Mouse (Mus musculus) MEL (cell line): ENCODE results near the gene Gm17018. TPM values are rescaled to one million over a fixed set of nuclear protein-coding genes. Genes with fewer than 3 reads are reported as not detected.
A peak's percentile ranks its signal among the peaks of the same experiment; 100 is the strongest.

Experiments
- DNase-seq: peaks from one replicate; pipeline ENCODE4 v3.0.0; 2011; ENCODE audit warnings: low read depth, low spot score
- H3K27ac ChIP-seq: 2 replicates; pipeline ENCODE4 v1.5.1; 2012; ENCODE audit warnings: low read depth, mild to moderate bottlenecking, control low read depth, low read length, moderate library complexity; ENCODE audit not compliant: control insufficient read depth
- H3K27me3 ChIP-seq, 2 experiments: fragments of 150-350 bp in 1 of 2; sonication (generic) in 1 of 2; 2 replicates each; pipeline ENCODE4 v1.6.1; 2012; ENCODE audit warnings: low read length in 2 of 2, mild to moderate bottlenecking in 2 of 2, improper control_type of control experiment in 1 of 2, moderate library complexity in 1 of 2; ENCODE audit not compliant: insufficient read depth in 2 of 2, control insufficient read depth in 1 of 2
- H3K36me3 ChIP-seq, 2 experiments: 2 replicates each; pipeline ENCODE4 v1.6.1; 2012 to 2014; ENCODE audit warnings: low read length in 2 of 2, improper control_type of control experiment in 1 of 2, inconsistent platforms in 1 of 2, mild to moderate bottlenecking in 1 of 2; ENCODE audit not compliant: insufficient read depth in 2 of 2, control insufficient read depth in 1 of 2
- H3K4me1 ChIP-seq, 2 experiments: fragments of 150-350 bp in 1 of 2; sonication (generic) in 1 of 2; 2 replicates each; pipeline ENCODE4 v1.6.1; 2012; ENCODE audit warnings: low read length in 2 of 2, improper control_type of control experiment in 1 of 2, mild to moderate bottlenecking in 1 of 2; ENCODE audit not compliant: insufficient read depth in 2 of 2, control insufficient read depth in 1 of 2
- H3K4me3 ChIP-seq, 2 experiments: fragments of 150-350 bp in 1 of 2; sonication (generic) in 1 of 2; 2 replicates each; pipeline ENCODE4 v1.5.1; 2012; ENCODE audit warnings: low read depth in 2 of 2, low read length in 2 of 2, mild to moderate bottlenecking in 2 of 2, moderate library complexity in 2 of 2, control low read depth in 1 of 2, improper control_type of control experiment in 1 of 2; ENCODE audit not compliant: control insufficient read depth in 1 of 2, insufficient read depth in 1 of 2
- H3K79me2 ChIP-seq: 2 replicates; pipeline ENCODE4 v1.6.1; 2012; ENCODE audit warnings: mild to moderate bottlenecking, low read length, moderate library complexity; ENCODE audit not compliant: control insufficient read depth, poor library complexity, insufficient read depth
- H3K9ac ChIP-seq: 2 replicates; pipeline ENCODE4 v1.6.1; 2012; ENCODE audit warnings: low read depth, mild to moderate bottlenecking, control low read depth, low read length, moderate library complexity; ENCODE audit not compliant: control insufficient read depth, poor library complexity, severe bottlenecking
- H3K9me3 ChIP-seq: fragments of 150-350 bp; sonication (generic); replicated peaks from 2 replicates; pipeline ENCODE4 v1.6.1; 2012; ENCODE audit warnings: mild to moderate bottlenecking, low read length, improper control_type of control experiment, moderate library complexity; ENCODE audit not compliant: insufficient read depth
- BHLHE40 ChIP-seq: IDR thresholded peaks from 2 replicates; pipeline ENCODE4 v1.6.1; 2012; ENCODE audit warnings: low read depth, mild to moderate bottlenecking, inconsistent platforms, low read length, improper control_type of control experiment, borderline replicate concordance
- CTCF ChIP-seq, 3 experiments: IDR thresholded peaks in 2 of 3; conservative IDR thresholded peaks in 1 of 3; 2 replicates each; pipeline ENCODE4 v1.5.1; 2011 to 2012; ENCODE audit warnings: low read length in 3 of 3, low read depth in 2 of 3, mild to moderate bottlenecking in 2 of 3, improper control_type of control experiment in 1 of 3, inconsistent platforms in 1 of 3, mixed read lengths in 1 of 3, moderate library complexity in 1 of 3; ENCODE audit not compliant: control insufficient read depth in 1 of 3, insufficient read depth in 1 of 3, poor library complexity in 1 of 3, severe bottlenecking in 1 of 3
- MAX ChIP-seq: IDR thresholded peaks from 2 replicates; pipeline ENCODE4 v1.6.1; 2011; ENCODE audit warnings: low read length, improper control_type of control experiment
- MXI1 ChIP-seq: IDR thresholded peaks from 2 replicates; pipeline ENCODE4 v1.6.1; 2011; ENCODE audit warnings: mild to moderate bottlenecking, low read depth, low read length, improper control_type of control experiment
- MYB ChIP-seq: IDR thresholded peaks from 2 replicates; pipeline ENCODE4 v1.6.1; 2011; ENCODE audit warnings: mild to moderate bottlenecking, low read depth, low read length, improper control_type of control experiment
- NELFE ChIP-seq: IDR thresholded peaks from 2 replicates; pipeline ENCODE4 v1.6.1; 2011; ENCODE audit warnings: low read depth, low read length, improper control_type of control experiment
- POLR2A ChIP-seq, 2 experiments: IDR thresholded peaks; 2 replicates each; pipeline ENCODE4 v1.6.1; 2011 to 2012; ENCODE audit warnings: low read length in 2 of 2, mild to moderate bottlenecking in 2 of 2, control low read depth in 1 of 2, improper control_type of control experiment in 1 of 2, low read depth in 1 of 2, moderate library complexity in 1 of 2; ENCODE audit not compliant: control insufficient read depth in 1 of 2, insufficient read depth in 1 of 2, poor library complexity in 1 of 2
- POLR2AphosphoS2 ChIP-seq: IDR thresholded peaks from 2 replicates; pipeline ENCODE4 v1.6.1; 2011; ENCODE audit warnings: low read length, improper control_type of control experiment
- POLR2AphosphoS5 ChIP-seq: IDR thresholded peaks from 2 replicates; pipeline ENCODE4 v1.6.1; 2012; ENCODE audit warnings: low read depth, borderline replicate concordance, mild to moderate bottlenecking, inconsistent platforms, low read length, moderate library complexity, mixed read lengths
- RAD21 ChIP-seq: IDR thresholded peaks from 2 replicates; pipeline ENCODE4 v1.6.1; 2011; ENCODE audit warnings: mild to moderate bottlenecking, low read depth, low read length, improper control_type of control experiment
- RCOR1 ChIP-seq: IDR thresholded peaks from 2 replicates; pipeline ENCODE4 v1.6.1; 2012; ENCODE audit warnings: low read depth, mild to moderate bottlenecking, inconsistent platforms, low read length, improper control_type of control experiment
- SMC3 ChIP-seq: IDR thresholded peaks from 2 replicates; pipeline ENCODE4 v1.6.1; 2011; ENCODE audit warnings: low read depth, low read length, improper control_type of control experiment
- TAL1 ChIP-seq: IDR thresholded peaks from 2 replicates; pipeline ENCODE4 v1.6.1; 2012; ENCODE audit warnings: mild to moderate bottlenecking, inconsistent platforms, low read length, moderate library complexity, mixed read lengths
- TBP ChIP-seq: IDR thresholded peaks from 2 replicates; pipeline ENCODE4 v1.8.0; 2011; ENCODE audit warnings: low read depth, low read length, improper control_type of control experiment
- ZC3H11A ChIP-seq: IDR thresholded peaks from 2 replicates; pipeline ENCODE4 v1.6.1; 2012; ENCODE audit warnings: low read depth, mild to moderate bottlenecking, inconsistent platforms, low read length, improper control_type of control experiment
- ZKSCAN1 ChIP-seq: IDR thresholded peaks from 2 replicates; pipeline ENCODE4 v1.6.1; 2012; ENCODE audit warnings: low read depth, mild to moderate bottlenecking, inconsistent platforms, low read length, improper control_type of control experiment, moderate library complexity
- ZMIZ1 ChIP-seq: IDR thresholded peaks from 2 replicates; pipeline ENCODE4 v1.6.1; 2012; ENCODE audit warnings: low read depth, mild to moderate bottlenecking, inconsistent platforms, low read length, improper control_type of control experiment, moderate library complexity
- ZNF384 ChIP-seq: IDR thresholded peaks from 2 replicates; pipeline ENCODE4 v1.6.1; 2012; ENCODE audit warnings: low read depth, mild to moderate bottlenecking, inconsistent platforms, low read length, improper control_type of control experiment
- polyA plus RNA-seq, 2 experiments: library from polyadenylated mRNA; stranded (reverse) in 1 of 2; unstranded in 1 of 2; fragments of >175 nt in 1 of 2; fragments of >200 nt in 1 of 2; gene quantifications; 2 replicates each; pipeline versions ENCODE4 v1.2.1 to v1.2.4; 2012; ENCODE audit warnings: low replicate concordance in 2 of 2, low read depth in 1 of 2; ENCODE audit not compliant: insufficient read length in 2 of 2, insufficient read depth in 1 of 2, missing spikeins in 1 of 2
- total RNA-seq: library from RNA; depleted of rRNA; stranded (reverse); fragments of 300-350 nt; gene quantifications from 2 replicates; pipeline ENCODE4 v1.2.3, GENCODE M21; 2012

Gene Gm17018
- total and polyA plus RNA-seq, 3 experiments = 34.9 to 62.6 TPM; not detected in 1

DNA sequence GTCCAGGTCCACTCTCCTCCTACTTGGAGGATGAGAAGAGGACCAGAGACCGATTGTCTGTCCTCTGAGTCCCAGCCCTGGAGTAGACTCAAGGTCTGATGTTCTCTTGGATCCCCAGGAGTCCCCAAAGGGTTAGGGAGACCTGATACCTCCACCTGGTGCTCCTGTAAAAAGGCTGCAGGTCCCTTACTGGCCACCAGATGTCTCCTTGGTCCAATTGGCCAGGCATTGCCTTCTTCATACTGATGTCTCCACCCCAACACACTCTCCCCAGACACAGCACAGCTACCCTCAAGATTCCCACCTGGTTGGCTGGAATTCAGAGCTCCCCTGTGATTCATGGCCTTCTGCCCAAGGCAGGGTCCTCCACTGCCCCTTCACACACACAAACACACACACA lies 22.9 kb upstream of the Gm17018 start:
- peaks cover 5 to 28% of the 10 kb centered on the region in 2 experiments for H3K4me1 ChIP-seq
- H3K4me3 ChIP-seq = no peak overlapping the region
- no peaks in the 10 kb centered on the region for H3K27me3 ChIP-seq
- TF ChIP-seq ZMIZ1 (no peak), POLR2AphosphoS2 (no peak), ZKSCAN1 (no peak), RAD21 (peak; percentile 68), SMC3 (peak; percentile 89), ZC3H11A (peak; percentile 65), CTCF (IDR thresholded peaks at IDR 0.05 in 2 of 3, conservative IDR thresholded peaks at IDR 0.05 in 1 of 3; ENCODE audit: control insufficient read depth in 1 of 3, insufficient read depth in 1 of 3, low read depth in 2 of 3, low read length in 3 of 3, poor library complexity in 1 of 3, severe bottlenecking in 1 of 3) (peak; percentile 85 to 93 (median 85)), MYB (no peak), TAL1 (no peak), BHLHE40 (no peak), TBP (no peak), POLR2A (IDR thresholded peaks at IDR 0.05; ENCODE audit: control insufficient read depth in 1 of 2, insufficient read depth in 1 of 2, low read depth in 1 of 2, low read length in 2 of 2, poor library complexity in 1 of 2) (no peak), ZNF384 (0 out of 2 replicates have a peak, but pooled peaks have one; percentile 14)
- no peak overlapping the region for H3K9ac ChIP-seq
- H3K27ac ChIP-seq = 0 out of 2 replicates have a peak overlapping the region, but pooled peaks have one; percentile 13
- H3K79me2 ChIP-seq = no peaks in the 10 kb centered on the region; the same call in 1 of the 2 replicates
- peak; percentile 84 for DNase-seq
- H3K36me3 ChIP-seq = peaks cover 0 to 10% of the 10 kb centered on the region in 2 experiments; a peak in 2 of 4 replicates
- H3K9me3 ChIP-seq = no peaks in the 10 kb centered on the region

DNA sequence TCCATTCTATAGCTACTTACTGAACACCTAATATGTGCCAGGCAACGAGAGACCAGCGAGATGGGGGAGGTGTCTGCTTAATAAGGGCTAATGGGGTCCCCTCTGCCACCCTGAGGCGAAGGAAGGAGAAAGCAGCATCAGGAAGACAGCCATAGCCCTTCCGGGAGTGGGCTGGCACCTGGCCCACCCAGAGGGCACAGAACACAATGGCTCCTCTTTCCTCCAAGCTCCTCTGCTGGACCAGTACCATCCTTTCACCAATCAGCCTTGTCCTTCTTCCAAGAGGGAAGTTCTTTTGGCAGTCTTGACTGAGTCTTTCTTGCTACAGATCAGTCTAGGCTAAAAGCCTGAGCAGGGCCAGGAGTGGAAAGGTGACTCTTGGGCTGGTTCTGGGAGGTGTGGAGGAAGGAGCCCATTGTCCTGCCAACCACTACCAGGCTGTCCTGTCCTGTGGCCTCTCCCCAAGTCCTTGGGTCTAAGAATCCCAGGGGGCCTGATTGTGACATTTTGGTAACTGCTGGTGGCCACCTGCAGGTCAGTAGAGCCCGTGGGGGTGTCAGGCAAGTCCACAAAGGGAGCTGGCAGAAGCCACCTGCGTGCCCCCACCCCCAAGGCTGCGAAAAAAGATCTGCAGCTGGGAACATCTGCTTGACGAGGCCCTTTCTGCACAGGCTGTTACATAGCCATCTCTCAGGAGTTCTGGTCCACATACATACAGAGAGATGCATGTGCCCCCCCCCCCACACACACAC lies 19.6 kb upstream of the Gm17018 start:
- TF ChIP-seq RCOR1 = 0 out of 2 replicates have a peak, but pooled peaks have one; percentile 6
- TF ChIP-seq ZNF384 = 0 out of 2 replicates have a peak, but pooled peaks have one; percentile 20
- TF ChIP-seq POLR2A (IDR thresholded peaks at IDR 0.05; ENCODE audit: control insufficient read depth in 1 of 2, insufficient read depth in 1 of 2, low read depth in 1 of 2, low read length in 2 of 2, poor library complexity in 1 of 2) = no peak
- TF ChIP-seq ZC3H11A = no peak
- TF ChIP-seq MAX = no peak
- no peak for TF ChIP-seq MXI1
- TF ChIP-seq ZMIZ1 = no peak
- peak; percentile 23; the same call in 1 of the 2 replicates for TF ChIP-seq NELFE
- no peak for TF ChIP-seq POLR2AphosphoS5
- Histone ChIP-seq H3K9me3 (no peaks in the 10 kb centered on the region), H3K36me3 (peaks cover 0 to 14% of the 10 kb centered on the region in 2 experiments; a peak in 2 of 4 replicates), H3K4me1 (peaks cover 7 to 23% of the 10 kb centered on the region in 2 experiments), H3K9ac (peak overlapping the region; percentile 65), H3K27ac (peak overlapping the region; percentile 29), H3K4me3 (peak overlapping the region; percentile 55 to 61), H3K27me3 (no peaks in the 10 kb centered on the region), H3K79me2 (no peaks in the 10 kb centered on the region; the same call in 1 of the 2 replicates)
- DNase-seq = peak; percentile 55
